Mouse (Mus musculus) limb, embryonic 14.5 days (tissue): ENCODE measurements around the gene Gm12355. TPM values are rescaled to one million over a fixed set of nuclear protein-coding genes. Genes with fewer than 3 reads are reported as not detected.

Experiments
- ATAC-seq: fragments of 200-750 bp; cut with Nextera tagmentation; 2 replicates; pipeline ENCODE4 v1.8.0; 2017; ENCODE audit warnings: low read depth, moderate number of reproducible peaks, moderate TSS enrichment; ENCODE audit not compliant: low FRiP score
- DNase-seq: peaks from one replicate; pipeline ENCODE4 v3.0.0-alpha.2; 2015; ENCODE audit warnings: low spot score
- H3K27ac ChIP-seq: fragments of 300-500 bp; sonication (generic); replicated peaks from 2 replicates; pipeline ENCODE4 v1.5.1; 2014; ENCODE audit warnings: low read depth, mild to moderate bottlenecking, low read length, moderate library complexity, mixed read lengths
- H3K27me3 ChIP-seq: fragments of 300-500 bp; sonication (generic); 2 replicates; pipeline ENCODE4 v1.6.1; 2014; ENCODE audit warnings: low read length, mixed read lengths; ENCODE audit not compliant: control insufficient read depth, insufficient read depth
- H3K36me3 ChIP-seq: fragments of 300-500 bp; sonication (generic); 2 replicates; pipeline ENCODE4 v1.6.1; 2014; ENCODE audit warnings: mild to moderate bottlenecking, low read length, moderate library complexity, mixed read lengths; ENCODE audit not compliant: control insufficient read depth, insufficient read depth
- H3K4me1 ChIP-seq: fragments of 300-500 bp; sonication (generic); 2 replicates; pipeline ENCODE4 v1.6.1; 2014; ENCODE audit warnings: antibody characterized with exemption, low read length, mixed read lengths; ENCODE audit not compliant: control insufficient read depth, insufficient read depth
- H3K4me2 ChIP-seq: fragments of 300-500 bp; sonication (generic); replicated peaks from 2 replicates; pipeline ENCODE4 v1.6.1; 2014; ENCODE audit warnings: low read depth, mild to moderate bottlenecking, low read length, moderate library complexity; ENCODE audit not compliant: severe bottlenecking
- H3K4me3 ChIP-seq: fragments of 300-500 bp; sonication (generic); replicated peaks from 2 replicates; pipeline ENCODE4 v1.5.1; 2014; ENCODE audit warnings: low read length
- H3K9ac ChIP-seq: fragments of 300-500 bp; sonication (generic); 2 replicates; pipeline ENCODE4 v1.6.1; 2014; ENCODE audit warnings: mild to moderate bottlenecking, low read depth, low read length, moderate library complexity; ENCODE audit not compliant: severe bottlenecking
- H3K9me3 ChIP-seq: fragments of 300-500 bp; sonication (generic); 2 replicates; pipeline ENCODE4 v1.6.1; 2016; ENCODE audit warnings: low read length; ENCODE audit not compliant: control insufficient read depth
- POLR2A ChIP-seq: fragments of 200-500 bp; IDR thresholded peaks from 2 replicates; pipeline ENCODE4 v1.8.0; 2012; ENCODE audit warnings: inconsistent platforms, mild to moderate bottlenecking, moderate library complexity, borderline replicate concordance; ENCODE audit not compliant: insufficient read depth, insufficient read length; ENCODE audit errors: extremely low read depth
- WGBS: fragments of 180-500 bp; shearing (Covaris S2); extraction: QIAGEN DNeasy Blood & Tissue Kit; methylation state at CpG from one replicate; pipeline ENCODE4 v1.1.7; 2014; 5-methylcytosine and 5-hydroxymethylcytosine counted together
- polyA plus RNA-seq, 2 experiments: library from polyadenylated mRNA; depleted of rRNA in 1 of 2; stranded (reverse) in 1 of 2; unstranded in 1 of 2; fragments of >200 nt; fragmentation: Nextera tagmentation in 1 of 2; extraction: Ambion mirVana in 1 of 2; gene quantifications; 2 replicates each; pipeline versions ENCODE4 v1.2.1 to v1.2.3; 2012 to 2014

The Gm12355 gene
- polyA plus RNA-seq, 2 experiments, result 0.31 to 1.3 TPM

DNA sequence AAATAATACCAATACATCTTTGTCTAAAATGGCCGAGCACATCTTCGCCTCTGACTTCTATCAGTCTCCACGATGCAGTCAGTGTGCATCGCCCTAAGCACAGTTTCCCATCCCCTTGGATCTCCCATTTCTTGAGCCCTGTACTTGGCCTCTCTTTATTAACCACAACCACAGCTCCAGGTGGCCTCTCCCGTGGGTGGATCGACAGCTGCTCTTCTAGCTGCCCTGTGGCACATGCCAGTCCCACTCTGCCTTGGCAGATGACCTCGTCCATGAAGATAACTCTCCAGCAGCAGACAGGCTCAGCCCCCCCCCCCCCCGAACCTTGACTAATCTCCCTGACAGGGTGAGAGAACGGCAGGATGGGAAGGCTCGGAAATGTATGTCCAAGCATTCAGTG lies 30.0 kb downstream of the Gm12355 start:
- Histone ChIP-seq H3K4me1 (peaks cover 4% of the 10 kb centered on the region; the same call in 1 of the 2 replicates), H3K27me3 (peaks cover 8% of the 10 kb centered on the region; the same call in 1 of the 2 replicates), H3K27ac (no peak overlapping the region), H3K9me3 (no peaks in the 10 kb centered on the region), H3K9ac (no peak overlapping the region), H3K4me2 (no peak overlapping the region), H3K4me3 (no peak overlapping the region), H3K36me3 (no peaks in the 10 kb centered on the region)
- 74% methylated on average over 10 of the region's 10 CpGs for WGBS
- DNase-seq (no peak), ATAC-seq (no peak)
- no peak for TF ChIP-seq POLR2A

DNA sequence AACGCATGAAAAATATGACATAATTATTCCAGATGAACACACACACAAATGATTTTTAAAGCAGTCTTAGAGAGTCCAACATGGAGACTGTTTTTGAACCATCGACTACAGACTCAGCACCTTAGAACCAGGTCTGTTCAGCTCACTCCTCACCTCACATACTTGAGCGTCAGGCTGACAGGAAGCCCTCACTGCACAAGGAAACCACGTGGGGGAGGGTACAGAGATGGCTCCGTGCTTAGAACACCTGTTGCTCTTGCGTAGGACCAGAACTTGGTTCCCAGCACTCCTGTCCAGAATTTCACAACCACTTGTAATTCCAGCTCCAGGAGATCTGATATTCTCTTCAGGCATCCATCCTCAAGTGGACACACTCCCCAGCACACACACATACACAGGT lies 30.4 kb downstream of the Gm12355 start:
- DNase-seq (no peak), ATAC-seq (no peak)
- H3K9ac ChIP-seq, result no peak overlapping the region
- peaks cover 4% of the 10 kb centered on the region; the same call in 1 of the 2 replicates for H3K4me1 ChIP-seq
- 69% methylated on average over 6 of the region's 6 CpGs for WGBS
- no peaks in the 10 kb centered on the region for H3K9me3 ChIP-seq
- no peak overlapping the region for H3K27ac ChIP-seq
- no peak for TF ChIP-seq POLR2A
- H3K4me2 ChIP-seq, result no peak overlapping the region
- H3K4me3 ChIP-seq, result no peak overlapping the region
- peaks cover 8% of the 10 kb centered on the region; the same call in 1 of the 2 replicates for H3K27me3 ChIP-seq
- no peaks in the 10 kb centered on the region for H3K36me3 ChIP-seq

DNA sequence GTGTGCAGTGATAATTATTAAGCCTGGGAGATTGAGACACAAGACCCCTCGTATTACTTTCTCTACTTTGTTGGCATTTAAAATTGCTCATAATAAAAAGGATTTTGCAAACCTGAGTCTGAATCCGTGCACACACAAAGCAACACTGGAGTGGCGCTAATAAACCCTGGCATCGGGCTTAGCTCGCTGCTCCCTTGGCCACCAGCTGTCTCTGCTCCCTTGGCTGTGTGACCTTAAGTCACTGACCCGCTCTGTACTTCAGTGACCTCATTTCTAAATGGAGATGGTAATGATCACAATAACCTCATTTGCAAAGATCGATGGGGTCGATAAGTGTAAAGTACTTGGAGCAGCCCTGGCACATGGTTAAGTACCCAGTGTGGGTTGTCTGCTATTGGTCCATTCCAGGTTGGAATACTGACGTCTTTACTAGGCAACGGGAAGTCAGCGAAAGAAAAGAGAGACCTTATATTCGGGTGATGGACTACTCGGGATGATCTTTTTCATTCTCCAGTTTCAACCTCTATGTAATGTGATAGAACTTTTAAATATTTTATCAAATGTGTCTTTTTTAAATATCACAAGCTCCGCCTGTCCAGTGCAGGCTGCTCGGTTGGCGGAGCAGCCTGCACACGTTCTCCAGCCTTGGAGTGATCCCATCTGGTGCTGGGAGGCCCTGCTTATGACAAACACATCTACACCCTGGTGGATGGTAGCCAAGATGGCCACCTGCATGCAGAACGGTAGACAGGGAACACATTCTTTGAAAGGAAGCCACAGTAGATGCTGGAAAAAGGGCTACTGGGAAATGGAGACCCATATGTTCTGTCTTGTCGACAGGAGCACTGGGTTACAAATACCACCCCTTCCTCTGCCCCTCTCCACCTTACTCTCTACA lies 34.7 kb downstream of the Gm12355 start:
- no peak overlapping the region for H3K9ac ChIP-seq
- H3K4me2 ChIP-seq, result no peak overlapping the region
- no peaks in the 10 kb centered on the region for H3K36me3 ChIP-seq
- DNase-seq, result no peak
- no peak for ATAC-seq
- no peak overlapping the region for H3K27ac ChIP-seq
- TF ChIP-seq POLR2A, result no peak
- peaks cover 12% of the 10 kb centered on the region for H3K4me1 ChIP-seq
- H3K4me3 ChIP-seq, result no peak overlapping the region
- H3K27me3 ChIP-seq, result no peaks in the 10 kb centered on the region
- no peaks in the 10 kb centered on the region for H3K9me3 ChIP-seq
- 68% methylated on average over 19 of the region's 19 CpGs for WGBS

DNA sequence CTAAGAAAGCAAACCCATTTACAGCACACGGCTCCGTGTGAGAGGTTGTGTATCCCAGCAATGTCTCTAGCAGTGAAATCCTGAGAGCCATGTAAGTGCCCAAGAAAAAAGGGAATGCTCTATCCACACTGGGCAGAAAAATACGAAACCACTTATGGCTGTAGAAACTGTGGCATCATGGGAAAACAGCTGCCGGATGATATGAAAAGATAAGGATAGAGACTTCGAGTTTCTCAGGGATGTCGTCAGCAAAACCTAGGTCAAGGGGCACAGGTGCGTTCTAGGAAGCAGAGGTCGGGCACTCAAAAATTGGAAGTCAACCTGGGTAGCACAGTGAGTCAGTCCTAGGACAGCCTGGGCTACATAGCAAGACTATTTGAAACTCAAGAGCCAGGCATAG lies 36.2 kb downstream of the Gm12355 start:
- 80% methylated on average over 8 of the region's 8 CpGs for whole genome bisulfite sequencing
- TF ChIP-seq POLR2A, result no peak
- ATAC-seq (no peak), DNase-seq (no peak)
- Histone ChIP-seq H3K27me3 (no peaks in the 10 kb centered on the region), H3K36me3 (no peaks in the 10 kb centered on the region), H3K4me2 (no peak overlapping the region), H3K4me3 (no peak overlapping the region), H3K9ac (no peak overlapping the region), H3K4me1 (peaks cover 20% of the 10 kb centered on the region), H3K27ac (no peak overlapping the region), H3K9me3 (no peaks in the 10 kb centered on the region)

DNA sequence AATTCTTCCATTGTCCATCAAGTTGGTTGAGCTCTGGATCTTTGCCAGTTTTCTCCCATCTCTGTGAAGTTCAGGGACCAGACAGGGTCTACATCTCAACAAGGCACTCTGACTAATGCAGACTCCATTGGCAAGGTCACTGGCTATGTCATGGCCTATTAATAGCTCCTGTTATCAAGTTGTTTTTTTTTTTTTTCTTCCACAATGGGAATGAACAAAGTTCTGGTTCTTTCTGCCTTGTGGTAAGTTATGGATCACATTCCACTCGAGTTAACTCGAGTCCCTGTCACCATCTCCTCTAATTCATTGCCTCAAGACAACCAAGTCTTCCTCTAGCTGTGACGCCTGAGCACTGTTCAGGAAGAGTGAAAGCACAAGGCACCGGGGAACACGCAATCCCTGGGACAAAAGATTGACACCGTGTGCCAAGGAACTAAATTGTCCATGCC lies 36.6 kb downstream of the Gm12355 start:
- Histone ChIP-seq H3K27me3 (no peaks in the 10 kb centered on the region), H3K4me1 (peaks cover 20% of the 10 kb centered on the region), H3K36me3 (no peaks in the 10 kb centered on the region), H3K4me3 (0 out of 2 replicates have a peak overlapping the region, but pooled peaks have one; percentile 73), H3K9ac (no peak overlapping the region), H3K27ac (no peak overlapping the region), H3K4me2 (peak overlapping the region; percentile 68), H3K9me3 (no peaks in the 10 kb centered on the region)
- no peak for TF ChIP-seq POLR2A
- no peak for DNase-seq
- no peak for ATAC-seq
- WGBS, result 71% methylated on average over 6 of the region's 6 CpGs
